Mouse (Mus musculus) spleen, adult 2 months (tissue): ENCODE data around the gene Ajuba. TPM values are rescaled to one million over a fixed set of nuclear protein-coding genes. Genes with fewer than 3 reads are reported as not detected.

Experiments
- DNase-seq, 2 experiments: peaks; one replicate each; pipeline versions ENCODE4 v3.0.0 to v3.0.0-alpha.2; 2012 to 2021; ENCODE audit warnings: low spot score in 2 of 2, low read depth in 1 of 2
- H3K27ac ChIP-seq: fragments of 200-500 bp; 2 replicates; pipeline ENCODE4 v1.5.1; 2012; ENCODE audit warnings: low read length, inconsistent platforms; ENCODE audit not compliant: insufficient read depth
- H3K27me3 ChIP-seq: fragments of 200-500 bp; 2 replicates; pipeline ENCODE4 v1.6.1; 2012; ENCODE audit warnings: mild to moderate bottlenecking, moderate library complexity, low read length, inconsistent platforms; ENCODE audit not compliant: control insufficient read depth, insufficient read depth
- H3K36me3 ChIP-seq: fragments of 200-500 bp; 2 replicates; pipeline ENCODE4 v1.6.1; 2012; ENCODE audit warnings: mild to moderate bottlenecking, low read length, inconsistent platforms; ENCODE audit not compliant: control insufficient read depth, insufficient read depth
- H3K4me1 ChIP-seq: fragments of 200-500 bp; 2 replicates; pipeline ENCODE4 v1.6.1; 2011; ENCODE audit warnings: inconsistent platforms; ENCODE audit not compliant: control insufficient read depth, insufficient read depth, insufficient read length
- H3K4me3 ChIP-seq: fragments of 200-500 bp; 2 replicates; pipeline ENCODE4 v1.5.1; 2011; ENCODE audit warnings: mild to moderate bottlenecking, inconsistent platforms; ENCODE audit not compliant: insufficient read depth, insufficient read length; ENCODE audit errors: extremely low read depth
- CTCF ChIP-seq: fragments of 200-500 bp; IDR thresholded peaks from 2 replicates; pipeline ENCODE4 v1.5.1; 2011; ENCODE audit warnings: mild to moderate bottlenecking, inconsistent platforms; ENCODE audit not compliant: insufficient read depth, insufficient read length, insufficient replicate concordance; ENCODE audit errors: extremely low read depth
- POLR2A ChIP-seq: fragments of 200-500 bp; IDR thresholded peaks from 2 replicates; pipeline ENCODE4 v1.6.1; 2011; ENCODE audit warnings: low read depth, low read length, inconsistent platforms
- WGBS: fragments of 180-500 bp; shearing (Covaris S2); methylation state at CpG from one replicate; pipeline ENCODE4 v1.1.7; 2018; 5-methylcytosine and 5-hydroxymethylcytosine counted together
- polyA plus RNA-seq: library from polyadenylated mRNA; depleted of rRNA; stranded (reverse); fragments of >200 nt; gene quantifications from 2 replicates; pipeline ENCODE4 v1.2.3, GENCODE M21; 2012

Ajuba gene
- polyA plus RNA-seq, 1 experiment: 3.0 TPM

GRCm38 (mm10) chr14:54553454-54553974 lies 23.8 kb downstream of the Ajuba start:
- DNase-seq: no peak
- H3K27me3 ChIP-seq: no peaks in the 10 kb centered on the region

GRCm38 (mm10) chr14:54544703-54545102 lies 32.7 kb downstream of the Ajuba start:
- TF ChIP-seq CTCF: no peak
- no peak for TF ChIP-seq POLR2A
- 91% methylated on average over 5 of the region's 5 CpGs for WGBS
- no peak overlapping the region for H3K27ac ChIP-seq
- no peaks in the 10 kb centered on the region for H3K4me1 ChIP-seq
- DNase-seq: no peak
- H3K27me3 ChIP-seq: no peaks in the 10 kb centered on the region
- peaks cover 20% of the 10 kb centered on the region for H3K36me3 ChIP-seq
- no peak overlapping the region for H3K4me3 ChIP-seq

More at GRCm38 (mm10) chr14:54553454-54553974, 23.8 kb downstream of the Ajuba start:
- TF ChIP-seq CTCF (no peak), POLR2A (no peak)
- Histone ChIP-seq H3K36me3 (peaks cover 10% of the 10 kb centered on the region), H3K4me1 (peaks cover 3% of the 10 kb centered on the region), H3K4me3 (peak overlapping the region; percentile 92), H3K27ac (peak overlapping the region; percentile 86)
- under 1% methylated on average over 21 of the region's 21 CpGs for WGBS

- H3K36me3 ChIP-seq: peaks cover 12% of the 10 kb centered on the region
- no peak for DNase-seq
- H3K4me3 ChIP-seq: no peak overlapping the region
- 92% methylated on average over 11 of the region's 11 CpGs for WGBS
- no peak overlapping the region for H3K27ac ChIP-seq
- H3K4me1 ChIP-seq: no peaks in the 10 kb centered on the region
- TF ChIP-seq CTCF: no peak
- TF ChIP-seq POLR2A: no peak
- no peaks in the 10 kb centered on the region for H3K27me3 ChIP-seq
Observed at GRCm38 (mm10) chr14:54540771-54541170, 36.6 kb downstream of the Ajuba start.

- Histone ChIP-seq H3K36me3 (peaks cover 8% of the 10 kb centered on the region), H3K4me3 (no peak overlapping the region), H3K4me1 (no peaks in the 10 kb centered on the region), H3K27ac (no peak overlapping the region), H3K27me3 (no peaks in the 10 kb centered on the region)
- 90% methylated on average over 2 of the region's 2 CpGs for WGBS
- no peak for TF ChIP-seq POLR2A
- no peak for TF ChIP-seq CTCF
- DNase-seq: no peak
Observed at GRCm38 (mm10) chr14:54538580-54538979, 38.8 kb downstream of the Ajuba start.

- H3K27ac ChIP-seq: no peak overlapping the region
- H3K4me3 ChIP-seq: no peak overlapping the region
- TF ChIP-seq POLR2A (no peak), CTCF (peak; percentile 67; the same call in 1 of the 2 replicates)
- H3K36me3 ChIP-seq: no peaks in the 10 kb centered on the region
- 17% methylated on average over 17 of the region's 17 CpGs for WGBS
- H3K27me3 ChIP-seq: no peaks in the 10 kb centered on the region; the same call in 1 of the 2 replicates
- peaks cover 2% of the 10 kb centered on the region; the same call in 1 of the 2 replicates for H3K4me1 ChIP-seq
- peak; percentile 45 to 71 for DNase-seq
Observed at GRCm38 (mm10) chr14:54528446-54529111, 48.8 kb downstream of the Ajuba start.

- Histone ChIP-seq H3K4me1 (peaks cover 2% of the 10 kb centered on the region; the same call in 1 of the 2 replicates), H3K27ac (no peak overlapping the region)
- TF ChIP-seq POLR2A: no peak
- TF ChIP-seq CTCF: no peak
Observed at GRCm38 (mm10) chr14:54528007-54528393, 49.4 kb downstream of the Ajuba start.

More at GRCm38 (mm10) chr14:54528007-54528393, 49.4 kb downstream of the Ajuba start:
- Histone ChIP-seq H3K36me3 (no peaks in the 10 kb centered on the region), H3K27me3 (no peaks in the 10 kb centered on the region; the same call in 1 of the 2 replicates), H3K4me3 (no peak overlapping the region)
- WGBS: 23% methylated on average over 5 of the region's 5 CpGs
- DNase-seq: no peak
